Mouse (Mus musculus) bone marrow, adult 2 months (tissue): ENCODE results near the gene Camkmt.

Experiments
- CTCF ChIP-seq: fragments of 200-500 bp; IDR thresholded peaks from 2 replicates; pipeline ENCODE4 v1.5.1; 2011; ENCODE audit warnings: low read length, control low read depth; ENCODE audit not compliant: control insufficient read depth, insufficient read depth
- POLR2A ChIP-seq: fragments of 200-500 bp; IDR thresholded peaks from 2 replicates; pipeline ENCODE4 v1.6.1; 2011; ENCODE audit warnings: low read depth, mild to moderate bottlenecking, control low read depth, low read length, borderline replicate concordance; ENCODE audit not compliant: control insufficient read depth

- no peak for TF ChIP-seq CTCF
- no peak for TF ChIP-seq POLR2A
These were observed 20.3 kb downstream of the Camkmt start for GRCm38 (mm10) chr17:85110640-85111039.
